Mouse (Mus musculus) naive thymus-derived CD4-positive, alpha-beta T cell, adult 2 months (primary cell): ENCODE data around the gene Camta1.
"Not testable (repeated sequence)": the region's sequence is repeated elsewhere in the genome, so short reads cannot be mapped to it uniquely, and the experiment has no call there.

Experiments
- DNase-seq: peaks from one replicate; pipeline ENCODE4 v3.0.0-alpha.2; 2011; ENCODE audit warnings: low read depth

The Camta1 gene

DNA sequence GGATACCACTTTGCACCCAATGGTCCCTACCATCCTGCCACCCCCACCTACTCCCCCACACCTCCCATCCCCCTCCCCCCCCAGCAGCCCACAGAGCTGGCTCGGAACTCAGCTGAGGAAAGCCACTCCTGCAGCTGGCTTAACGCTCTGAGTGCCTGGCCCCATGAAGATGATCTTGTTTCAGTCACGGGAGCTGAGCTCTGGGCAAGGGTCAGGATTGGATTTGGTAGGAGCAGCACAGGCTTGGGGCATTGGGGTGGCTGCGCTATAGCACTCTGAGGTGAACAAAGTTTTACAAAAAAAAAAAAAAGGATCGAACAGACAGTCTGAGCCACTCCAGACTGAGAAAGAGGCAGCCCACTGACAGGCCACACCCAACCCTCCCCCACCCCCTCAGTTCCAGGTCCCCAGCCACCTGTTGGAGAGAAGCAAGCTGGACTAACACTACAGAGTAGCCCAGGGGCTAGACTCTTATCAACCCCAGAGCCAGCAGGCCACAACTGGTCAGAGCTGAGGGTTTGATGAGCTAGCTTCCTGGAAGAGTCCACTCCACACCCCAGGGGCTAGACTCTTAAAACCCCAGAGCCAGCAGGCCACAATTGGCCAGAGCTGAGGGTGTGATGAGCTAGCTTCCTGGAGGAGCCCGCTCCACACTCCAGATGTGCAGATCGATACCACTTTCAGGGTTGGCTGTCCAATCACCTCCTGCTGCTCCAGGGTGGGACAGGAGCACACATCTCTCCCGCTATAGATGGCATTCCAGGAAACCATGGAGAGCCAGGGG, 966.8 kb downstream of the Camta1 start:
- DNase-seq: no peak

- no peak for DNase-seq
These were observed 970.4 kb downstream of the Camta1 start for GRCm38 (mm10) chr4:150891308-150891707.

DNA sequence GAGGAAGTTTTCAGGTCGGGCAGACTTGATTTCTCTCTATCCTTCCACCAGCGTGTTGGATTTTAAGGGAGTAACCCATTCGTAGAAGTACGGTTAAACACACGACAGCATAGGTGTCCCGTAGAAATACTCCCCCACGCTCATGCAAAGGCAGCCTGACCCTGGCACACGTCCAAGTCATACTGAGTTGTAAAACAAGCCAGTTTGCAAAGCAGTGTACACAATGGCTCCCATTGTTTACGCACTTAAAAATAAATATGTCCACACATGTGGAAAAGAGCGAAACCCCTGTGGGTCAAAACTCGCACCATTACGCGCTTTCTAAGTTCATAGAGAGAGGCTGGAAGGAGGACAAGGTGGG, 971.7 kb downstream of the Camta1 start:
- no peak for DNase-seq

DNA sequence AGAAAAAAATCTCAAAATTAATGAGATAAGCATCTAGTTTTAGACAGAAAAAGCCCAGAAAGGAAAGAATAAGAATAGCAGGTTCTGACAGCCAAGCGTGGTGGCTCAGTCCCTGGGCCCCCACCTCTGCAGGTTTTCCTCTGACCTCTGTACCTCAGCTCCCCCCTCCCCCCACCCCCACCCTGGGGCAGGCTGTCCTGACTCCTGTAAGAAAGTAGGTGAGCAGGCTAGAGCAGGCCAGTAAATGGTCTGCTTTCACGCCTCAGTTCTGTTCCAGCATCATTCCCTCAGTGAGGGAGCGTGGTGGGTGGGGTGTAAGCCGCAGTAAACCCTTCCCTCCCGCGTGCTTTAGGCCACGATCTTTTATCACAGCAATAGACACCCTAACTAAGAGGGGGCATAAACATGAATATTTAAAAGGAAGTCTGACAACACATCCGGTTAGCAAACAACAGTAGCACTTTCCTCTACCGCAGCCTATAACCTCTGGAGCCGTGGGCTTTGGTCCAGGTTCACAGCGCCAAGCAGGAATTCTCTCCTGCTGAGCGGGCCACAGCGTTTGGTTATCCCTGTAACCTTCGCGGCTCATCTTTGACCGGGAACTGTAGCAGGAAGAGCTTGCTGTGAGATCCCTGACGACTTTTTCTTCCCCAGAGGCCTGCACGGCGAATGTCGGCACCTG, 972.3 kb downstream of the Camta1 start:
- no peak for DNase-seq

- no peak for DNase-seq
These were observed 973.2 kb downstream of the Camta1 start for GRCm38 (mm10) chr4:150888492-150888891.

GRCm38 (mm10) chr4:150887903-150888302, 973.8 kb downstream of the Camta1 start:
- DNase-seq: no peak

DNA sequence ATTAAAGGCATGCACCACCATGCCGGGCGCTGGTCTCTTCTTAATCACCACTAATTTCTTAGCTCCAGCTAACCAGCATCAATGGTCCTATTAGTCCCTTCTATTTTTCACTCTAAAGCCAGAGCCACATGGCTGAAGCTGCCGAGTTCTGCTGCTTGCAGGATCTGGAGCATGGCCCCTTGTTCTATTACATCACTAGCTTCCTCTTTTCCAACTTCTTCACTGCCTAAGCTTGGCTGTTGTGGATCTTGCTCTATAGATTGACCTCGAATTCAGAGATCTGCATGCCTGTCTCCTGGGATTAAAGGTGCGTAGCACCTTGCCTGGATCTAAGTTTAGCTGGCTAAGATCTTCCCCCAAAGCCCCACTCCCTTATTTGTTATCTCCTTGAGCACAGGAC, 979.0 kb downstream of the Camta1 start:
- DNase-seq: no peak

- no peak for DNase-seq
These were observed 981.3 kb downstream of the Camta1 start for GRCm38 (mm10) chr4:150880364-150880763.

GRCm38 (mm10) chr4:150879631-150880030, 982.0 kb downstream of the Camta1 start:
- no peak for DNase-seq

- DNase-seq: no peak
These were observed 986.3 kb downstream of the Camta1 start for GRCm38 (mm10) chr4:150875393-150875792.

- DNase-seq: not testable (repeated sequence)
These were observed 987.3 kb downstream of the Camta1 start for GRCm38 (mm10) chr4:150874416-150874815.

DNA sequence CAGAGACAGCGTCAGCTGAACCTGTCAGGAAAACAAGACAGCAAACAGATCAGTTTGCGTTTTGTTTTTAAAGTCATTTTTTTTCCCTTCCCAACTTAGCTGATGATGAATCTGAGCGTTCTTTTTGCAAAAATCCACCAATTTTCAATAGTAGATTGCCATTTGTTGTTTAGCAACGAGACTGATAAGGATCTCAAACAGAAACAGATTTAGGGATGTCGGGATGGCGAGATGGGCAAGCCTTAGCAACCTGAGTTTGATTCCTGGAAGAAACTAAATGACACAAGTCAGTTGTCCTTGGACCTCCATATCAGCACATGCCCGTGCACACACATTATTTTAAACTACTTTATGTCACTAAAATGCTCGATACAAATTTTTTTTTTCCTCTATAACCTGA, 989.0 kb downstream of the Camta1 start:
- DNase-seq: no peak

GRCm38 (mm10) chr4:150872139-150872651, 989.5 kb downstream of the Camta1 start:
- DNase-seq: no peak

DNA sequence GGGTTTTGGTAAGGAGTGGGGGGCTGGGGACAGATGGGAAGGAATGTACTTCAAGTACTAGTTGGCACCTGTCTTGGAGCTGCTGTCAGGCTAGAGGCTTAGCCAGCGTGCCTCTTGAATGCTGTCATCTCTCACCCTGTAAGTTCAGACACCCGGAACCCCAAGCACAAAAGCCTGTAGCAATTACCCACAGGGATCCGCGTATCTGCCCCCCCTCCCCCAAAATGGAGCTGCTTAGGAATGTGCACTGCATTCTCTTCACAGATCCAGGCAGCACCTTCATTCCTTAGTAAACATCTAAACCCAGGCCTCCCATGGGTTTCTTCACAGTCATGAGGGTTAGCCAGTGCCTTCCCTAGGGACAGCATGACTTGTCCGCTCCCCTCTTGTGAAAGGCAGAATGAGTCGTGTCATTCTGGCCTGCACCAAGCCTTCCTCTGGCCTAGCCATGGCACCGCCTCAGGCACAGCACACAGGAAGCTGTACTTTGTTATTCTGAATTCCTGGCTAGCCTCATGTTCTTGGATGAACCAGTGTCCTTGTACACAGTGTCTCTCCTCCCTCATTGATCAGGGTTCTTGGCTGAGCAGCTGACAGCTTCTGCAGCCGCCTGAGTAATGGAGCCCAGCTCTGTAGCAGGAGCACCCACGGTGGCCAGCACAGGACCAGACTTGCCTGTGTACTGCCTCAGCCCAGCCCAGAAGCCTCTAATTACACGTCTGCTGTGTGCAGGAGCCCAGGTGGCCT, 990.1 kb downstream of the Camta1 start:
- DNase-seq: no peak

DNA sequence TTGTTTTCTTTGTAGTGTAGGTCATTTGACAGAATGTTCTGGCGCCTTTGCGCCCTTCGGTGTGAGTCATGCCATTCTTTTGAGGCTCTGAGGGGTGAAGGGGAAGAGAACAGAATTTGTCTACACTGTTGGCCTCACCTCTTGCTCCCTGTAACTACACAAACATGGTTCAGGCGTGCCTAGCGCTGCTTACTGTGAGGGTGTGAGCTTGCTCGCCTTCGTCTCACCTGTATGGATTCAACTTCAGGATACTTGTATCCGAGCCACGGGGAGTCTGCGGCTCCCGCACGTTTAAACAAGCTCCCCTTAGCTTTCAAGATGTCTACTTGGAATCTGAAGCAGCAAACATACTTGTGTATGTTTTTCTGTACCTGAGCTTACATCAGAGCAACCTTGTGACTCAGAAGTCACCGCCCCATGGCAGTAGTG, 990.7 kb downstream of the Camta1 start:
- DNase-seq: no peak

DNA sequence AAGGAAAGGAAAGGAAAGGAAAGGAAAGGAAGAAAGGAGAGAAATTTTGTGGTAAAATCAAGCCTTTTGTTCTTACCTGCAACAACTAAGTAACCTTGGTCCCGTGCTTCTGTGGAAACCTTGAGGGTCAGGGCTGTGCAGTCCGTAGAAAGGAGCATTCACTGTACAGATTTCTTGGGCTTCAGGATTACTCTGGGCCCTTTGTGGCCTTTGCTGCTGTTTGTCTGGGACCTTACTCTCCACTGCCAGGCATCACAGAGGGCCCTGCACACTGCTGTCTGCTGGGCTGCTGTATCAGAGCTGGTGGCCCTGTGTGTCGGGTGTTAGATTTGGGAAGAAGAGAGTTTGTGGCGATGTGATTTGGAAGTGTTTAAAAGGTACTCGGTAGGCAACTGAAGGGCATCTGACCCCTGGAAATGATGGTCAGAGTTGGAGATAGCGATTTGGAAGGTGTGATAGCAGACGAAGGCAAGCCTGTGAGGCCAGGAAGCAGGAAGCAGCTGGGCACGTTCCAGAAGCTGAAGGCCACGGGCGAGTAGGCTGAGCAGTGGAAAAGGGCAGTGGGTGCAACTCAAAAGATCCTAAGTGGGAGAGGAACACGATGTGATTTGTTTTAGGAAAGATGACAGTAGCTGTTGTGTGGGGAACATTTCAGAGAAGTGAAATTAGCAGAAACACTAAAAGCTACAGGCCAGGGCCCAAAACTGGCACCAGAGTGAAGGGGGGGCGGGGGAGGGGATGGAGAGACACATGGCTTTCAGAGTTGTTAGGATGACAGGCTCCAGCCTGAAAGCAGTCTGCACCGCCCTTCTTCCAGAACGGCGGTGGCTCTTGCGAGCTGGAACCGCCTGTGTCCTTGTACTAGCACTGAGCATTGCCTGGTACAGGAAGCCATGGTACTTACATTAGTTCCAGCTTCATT, 992.1 kb downstream of the Camta1 start:
- no peak for DNase-seq

DNA sequence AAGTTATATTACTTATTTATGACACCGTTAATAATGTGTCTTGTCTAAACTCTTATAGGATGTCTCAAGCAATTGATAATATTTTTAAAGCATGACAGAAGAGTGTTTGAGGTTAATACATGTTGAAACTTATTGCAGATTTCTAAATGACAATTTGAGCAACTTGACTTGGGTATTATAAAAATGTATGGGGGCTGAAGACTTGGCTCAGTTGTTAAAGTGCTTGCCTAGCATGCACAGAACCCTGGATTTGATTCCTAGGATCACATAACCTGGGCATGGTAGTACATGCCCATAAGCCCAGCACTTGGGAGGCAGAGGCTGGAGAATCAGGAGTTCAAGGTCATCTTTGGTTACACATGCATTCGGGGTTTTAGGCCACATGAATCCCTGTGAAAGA, 992.8 kb downstream of the Camta1 start:
- no peak for DNase-seq

DNA sequence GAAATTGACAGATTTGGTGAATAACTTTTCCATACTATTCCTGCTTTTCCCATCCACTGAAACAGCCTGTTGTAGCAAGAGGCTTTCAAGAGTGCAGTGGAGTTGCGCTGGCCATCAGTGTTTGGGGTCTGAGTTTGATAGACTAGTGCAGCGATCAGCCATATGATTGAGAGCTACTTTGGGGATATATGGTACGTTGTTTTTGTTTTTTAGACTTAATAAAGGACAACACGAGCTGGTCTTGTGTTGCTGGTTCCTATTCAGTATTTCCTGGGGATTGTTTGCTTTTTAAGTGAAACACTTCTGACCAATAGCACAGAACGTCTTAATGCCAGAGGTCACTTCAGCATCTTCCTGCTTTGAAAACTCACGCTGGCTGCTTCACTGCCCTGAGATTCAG, 993.5 kb downstream of the Camta1 start:
- DNase-seq: no peak
